Mouse (Mus musculus) thymus, postnatal 14 days (tissue): ENCODE measurements at regions not wholly inside any gene's neighbourhood (a gene's known extent, or its start where the extent isn't known, plus 50 kb on each side); places are given as distances from the start of the nearest gene placed in this dataset.
A peak's percentile ranks its signal among the peaks of the same experiment; 100 is the strongest.
"Not testable (repeated sequence)": the region's sequence is repeated elsewhere in the genome, so short reads cannot be mapped to it uniquely, and the experiment has no call there.

Experiments used
- DNase-seq: peaks from one replicate; pipeline ENCODE4 v3.0.0; 2021

DNA sequence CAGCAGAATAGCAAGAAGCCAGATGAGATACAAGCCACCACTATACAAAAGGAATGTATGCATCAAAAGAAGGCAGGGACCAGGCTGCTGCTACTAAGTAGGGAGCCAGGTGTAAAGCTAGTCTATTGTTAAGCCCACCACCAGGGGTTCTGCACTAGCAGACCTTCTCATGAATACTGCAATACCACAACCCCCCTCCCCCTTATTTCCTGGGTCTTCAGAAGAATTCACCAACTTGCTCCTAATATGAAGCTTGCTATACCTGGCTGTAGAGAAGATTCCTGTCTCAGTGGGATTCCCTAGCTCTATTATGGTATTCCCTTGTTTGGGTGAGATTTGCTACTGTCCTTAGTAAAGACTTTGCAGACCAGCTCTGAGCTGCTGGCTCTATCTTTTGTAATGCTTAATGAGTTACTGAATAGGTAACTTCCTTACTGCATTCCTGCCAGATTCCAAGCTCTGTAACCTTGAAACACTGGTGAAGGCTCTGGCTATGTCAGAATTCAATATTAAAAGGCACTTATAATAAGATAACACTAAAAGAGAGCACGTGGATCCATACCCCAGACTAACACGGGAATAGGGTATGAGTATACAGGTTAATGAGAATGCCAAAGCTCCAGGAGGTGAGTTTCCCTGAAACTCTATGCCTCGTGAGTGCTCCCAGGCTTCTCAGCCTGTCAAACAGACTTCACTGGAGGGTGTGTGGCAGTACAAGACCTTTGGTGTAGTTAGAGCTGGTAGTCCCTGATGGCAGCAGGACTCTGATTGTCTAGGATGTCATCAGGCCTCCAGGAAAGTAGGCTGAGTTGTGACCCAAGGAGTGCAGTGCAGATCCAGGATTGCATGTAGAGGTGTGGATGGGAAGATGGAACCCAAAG lies 455.5 kb downstream of the Plxdc2 start:
- not testable (repeated sequence) for DNase-seq

- no peak for DNase-seq
Measured at GRCm38 (mm10) chr2:16820442-16820841, 464.3 kb downstream of the Plxdc2 start.

- DNase-seq, result no peak
Measured at GRCm38 (mm10) chr2:16824681-16825230, 468.7 kb downstream of the Plxdc2 start.

DNA sequence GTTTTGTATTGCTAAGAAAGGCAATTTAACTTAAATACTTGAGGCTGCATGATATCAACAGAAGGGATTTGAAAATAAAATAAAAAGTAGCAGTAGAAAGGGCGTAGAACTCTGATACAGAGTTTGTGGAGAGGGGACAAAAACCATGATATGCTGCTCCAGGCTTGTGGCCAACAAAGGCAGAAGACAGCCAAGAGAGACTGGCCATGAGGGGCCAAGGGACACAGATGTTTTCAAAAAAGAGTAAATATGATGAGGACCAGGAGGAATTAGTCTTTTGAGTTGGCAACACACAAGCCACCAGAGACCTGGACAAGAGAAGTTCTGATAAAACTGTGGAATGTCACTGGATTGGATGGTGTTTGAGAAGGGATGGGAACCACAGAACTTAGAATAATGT lies 471.2 kb downstream of the Plxdc2 start:
- DNase-seq, result no peak

DNA sequence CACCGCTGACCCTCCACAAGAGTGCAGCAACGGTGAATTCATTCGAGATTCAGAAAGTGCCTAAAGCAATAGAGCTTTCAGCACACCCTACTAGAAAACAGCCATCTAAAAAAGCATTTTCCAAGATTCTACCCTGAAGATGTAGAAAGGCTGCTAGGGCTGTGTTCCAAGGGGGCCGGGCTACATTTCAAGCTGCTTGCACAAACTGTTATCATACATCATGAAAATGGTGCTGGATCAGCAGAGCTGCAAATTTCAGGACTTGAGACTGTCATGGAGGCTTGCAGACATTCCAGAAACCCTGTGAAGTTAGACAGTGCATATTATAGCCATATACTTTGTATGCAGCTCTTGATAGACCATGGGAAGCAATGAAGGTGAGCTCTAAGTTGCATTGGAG lies 479.9 kb downstream of the Plxdc2 start:
- DNase-seq, result no peak

GRCm38 (mm10) chr2:16838718-16839117 lies 482.6 kb downstream of the Plxdc2 start:
- no peak for DNase-seq

DNA sequence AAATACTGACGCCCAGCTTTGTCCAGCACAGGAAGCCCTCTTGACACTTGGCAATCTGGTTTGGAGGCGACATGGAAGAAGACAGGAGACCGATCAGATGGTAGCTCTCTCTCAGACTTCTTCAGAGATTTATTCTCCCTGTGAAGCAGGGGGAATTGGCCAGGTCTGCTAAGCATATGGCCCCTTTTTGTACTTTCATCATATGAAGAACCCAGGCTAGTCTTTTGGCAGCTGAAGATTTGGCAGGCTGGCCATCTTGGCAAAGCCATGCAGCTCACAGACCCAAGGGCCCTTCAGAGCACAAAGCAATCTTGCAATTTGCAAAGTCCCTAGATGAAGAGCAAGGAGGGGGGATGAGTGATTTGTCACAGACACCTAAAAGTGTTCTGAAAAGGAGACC lies 493.8 kb downstream of the Plxdc2 start:
- no peak for DNase-seq

- DNase-seq, result no peak
Measured at GRCm38 (mm10) chr2:16860056-16860455, 504.0 kb downstream of the Plxdc2 start.

DNA sequence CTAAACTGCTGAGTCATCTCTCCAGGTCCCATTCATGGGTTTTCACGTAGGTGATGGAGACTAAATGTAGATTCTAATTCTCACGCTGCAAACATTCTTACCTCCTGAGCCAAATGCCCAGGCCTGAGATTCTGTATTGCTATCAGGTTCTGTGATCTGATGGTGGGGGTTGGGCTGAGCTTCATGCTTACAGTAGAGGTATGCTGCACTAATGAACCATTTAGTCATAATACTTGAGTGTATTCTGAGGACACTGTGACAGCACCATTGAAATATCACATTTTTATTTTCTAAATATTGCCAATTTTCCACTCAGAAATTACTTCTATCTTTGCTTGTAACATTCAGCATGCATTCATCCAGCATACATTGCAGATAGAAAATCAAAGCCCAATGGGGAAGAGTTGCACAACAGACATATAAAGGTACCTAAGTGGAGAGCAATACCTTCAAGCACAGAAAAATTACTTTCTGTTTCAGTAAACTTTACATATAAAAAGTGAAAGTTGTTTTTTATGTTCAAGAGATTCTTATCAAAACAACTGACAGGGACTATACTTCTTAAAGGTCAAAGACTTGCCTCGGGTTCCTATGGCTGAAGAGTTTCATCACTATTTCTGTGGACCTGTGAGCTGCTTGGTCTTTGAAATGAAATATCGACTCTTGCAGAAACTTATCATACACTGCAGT lies 510.2 kb downstream of the Plxdc2 start:
- no peak for DNase-seq

- not testable (repeated sequence) for DNase-seq
Measured at GRCm38 (mm10) chr2:16892381-16892780, 536.3 kb downstream of the Plxdc2 start.

DNA sequence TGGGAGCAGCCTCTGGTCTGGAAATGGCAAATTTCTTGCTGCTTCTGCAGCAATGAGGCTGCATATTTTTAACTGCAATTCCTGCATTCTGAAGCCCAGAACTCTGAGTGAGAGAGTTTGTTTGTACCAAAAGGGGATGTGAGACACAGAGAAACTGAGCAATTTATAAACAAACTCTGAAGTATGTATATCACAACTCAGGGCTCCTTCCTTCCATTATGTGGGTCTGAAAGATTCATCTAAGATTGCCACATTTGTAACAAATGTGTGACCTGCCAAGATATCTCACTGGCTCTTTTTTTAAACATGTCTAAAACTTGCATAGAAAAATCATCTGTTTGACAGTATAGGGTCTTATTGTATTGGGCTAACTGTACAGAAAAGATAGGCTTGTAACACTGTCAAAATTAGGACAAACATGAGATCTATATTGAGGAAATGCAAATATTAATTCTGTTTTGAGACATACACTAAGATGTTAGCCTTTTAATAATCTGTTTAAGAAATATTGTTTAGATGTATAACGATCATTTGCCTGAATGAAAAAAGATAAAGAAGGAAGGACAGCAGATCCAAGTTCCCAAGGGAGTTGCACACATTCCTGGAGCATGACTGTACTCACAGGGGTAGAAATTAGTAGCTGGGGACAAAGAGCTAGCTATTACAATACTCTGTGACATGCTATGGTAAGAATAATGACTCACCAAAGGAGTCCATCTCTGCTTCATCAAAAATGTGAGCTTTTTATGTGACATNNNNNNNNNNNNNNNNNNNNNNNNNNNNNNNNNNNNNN lies 553.3 kb downstream of the Plxdc2 start:
- no peak for DNase-seq

- peak; percentile 5 for DNase-seq
Measured at GRCm38 (mm10) chr2:16914633-16915032, 558.5 kb downstream of the Plxdc2 start.

GRCm38 (mm10) chr2:16929974-16930373 lies 573.9 kb downstream of the Plxdc2 start:
- no peak for DNase-seq

DNA sequence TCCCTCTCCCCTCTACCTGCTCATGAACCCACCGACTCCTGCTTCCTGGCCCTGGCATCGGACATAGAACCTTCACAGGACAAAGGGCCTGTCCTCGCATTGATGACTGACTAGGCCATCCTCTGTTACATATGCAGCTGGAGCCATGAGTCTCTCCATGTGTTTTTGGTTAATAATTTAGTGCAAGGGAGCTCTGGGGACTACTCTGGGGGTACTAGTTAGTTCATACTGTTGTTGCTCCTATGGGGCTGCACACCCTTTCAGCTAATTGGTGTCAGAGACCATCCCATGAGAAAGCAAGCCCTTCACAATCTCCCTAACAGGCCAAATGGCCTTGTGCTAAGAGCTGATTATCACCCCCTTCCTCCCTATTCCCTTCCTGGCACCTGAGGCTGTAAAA lies 603.3 kb downstream of the Plxdc2 start:
- no peak for DNase-seq

DNA sequence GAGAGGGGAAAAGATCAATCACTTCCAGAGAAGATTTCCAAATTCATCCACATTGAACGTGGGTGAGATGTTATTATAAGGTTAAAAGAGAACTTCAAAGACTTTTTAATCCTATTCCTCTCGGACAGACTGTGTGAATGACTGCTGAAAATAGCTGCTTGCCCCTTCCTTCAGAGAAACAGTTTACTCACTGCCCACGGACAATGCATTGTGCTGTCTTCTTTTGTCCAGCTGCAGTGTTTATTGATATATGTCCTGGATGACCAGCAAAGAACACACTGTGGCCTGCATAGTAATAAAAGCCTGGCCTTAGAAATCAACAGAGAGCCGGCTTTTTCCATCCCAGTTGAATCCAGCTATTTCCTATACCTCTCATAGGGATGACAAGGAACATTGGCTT lies 621.3 kb downstream of the Plxdc2 start:
- DNase-seq, result no peak

DNA sequence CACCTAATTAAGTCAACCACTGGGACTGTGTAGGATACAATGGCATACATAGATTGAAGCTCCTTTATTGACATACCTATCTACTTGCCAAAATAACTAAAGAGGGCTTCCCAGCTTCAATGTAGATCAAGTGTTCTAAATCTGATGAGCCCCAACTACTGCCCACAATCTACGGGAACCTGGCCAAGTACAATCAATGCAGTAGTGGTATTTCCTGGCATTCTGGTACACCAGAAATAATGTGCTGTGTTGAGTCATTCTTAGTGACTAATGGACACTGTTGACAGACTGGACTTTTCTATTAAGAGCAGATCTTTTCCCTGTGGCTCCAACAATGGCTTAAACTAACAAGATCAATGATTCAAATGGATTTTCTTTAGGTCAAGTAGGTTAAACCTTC lies 626.7 kb downstream of the Plxdc2 start:
- no peak for DNase-seq

DNA sequence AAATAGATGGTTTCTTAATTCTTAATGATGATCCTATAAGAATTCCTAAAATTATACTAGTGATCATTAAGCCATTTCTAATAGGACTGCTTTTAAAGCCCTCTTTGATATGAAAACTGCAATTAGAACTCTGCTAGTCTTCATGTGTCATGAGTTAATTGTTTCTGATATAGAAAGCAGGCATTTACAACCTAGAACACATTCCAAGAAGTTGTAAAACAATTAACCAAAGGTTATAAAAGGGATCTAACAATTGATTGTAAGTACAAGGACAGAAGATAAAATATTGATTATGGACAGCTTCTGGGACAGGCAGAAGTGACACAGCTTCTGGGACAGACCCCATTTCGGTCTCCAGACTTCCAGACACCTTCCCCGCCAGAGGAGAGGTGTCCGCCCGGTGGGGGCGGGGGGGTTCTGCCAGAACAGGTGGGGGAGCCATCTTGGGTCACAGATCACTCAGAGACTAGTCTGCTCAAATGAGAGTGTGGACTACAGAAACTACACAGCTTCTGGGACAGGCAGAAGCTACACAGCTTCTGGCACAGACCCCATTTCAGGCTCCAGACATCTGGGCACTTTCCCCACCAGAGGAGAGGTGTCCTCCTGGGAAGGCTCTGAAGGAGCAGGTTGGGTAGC lies 627.6 kb downstream of the Plxdc2 start:
- no peak for DNase-seq
